Mouse (Mus musculus) hindbrain, embryonic 14.5 days (tissue): ENCODE measurements at regions not wholly inside any gene's neighbourhood (a gene's known extent, or its start where the extent isn't known, plus 50 kb on each side); places are given as distances from the start of the nearest gene placed in this dataset.

Source experiments
- ATAC-seq: fragments of 200-750 bp; cut with Nextera tagmentation; 2 replicates; pipeline ENCODE4 v1.8.0; 2017; ENCODE audit warnings: moderate number of reproducible peaks, mild to moderate bottlenecking, moderate TSS enrichment, moderate library complexity; ENCODE audit not compliant: low FRiP score
- DNase-seq: peaks from one replicate; pipeline ENCODE4 v3.0.0-alpha.2; 2015; ENCODE audit warnings: low spot score
- H3K27ac ChIP-seq: fragments of 300-500 bp; sonication (generic); 2 replicates; pipeline ENCODE4 v1.5.1; 2014; ENCODE audit warnings: mild to moderate bottlenecking, moderate library complexity
- H3K27me3 ChIP-seq: fragments of 300-500 bp; sonication (generic); 2 replicates; pipeline ENCODE4 v1.6.1; 2014; ENCODE audit warnings: mild to moderate bottlenecking, low read length, mixed read lengths; ENCODE audit not compliant: control insufficient read depth, insufficient read depth
- H3K36me3 ChIP-seq: fragments of 300-500 bp; sonication (generic); replicated peaks from 2 replicates; pipeline ENCODE4 v1.6.1; 2014; ENCODE audit not compliant: control insufficient read depth, insufficient read depth
- H3K4me1 ChIP-seq: fragments of 300-500 bp; sonication (generic); replicated peaks from 2 replicates; pipeline ENCODE4 v1.6.1; 2014; ENCODE audit warnings: antibody characterized with exemption, low read length, mixed read lengths; ENCODE audit not compliant: control insufficient read depth, insufficient read depth
- H3K4me2 ChIP-seq: fragments of 300-500 bp; sonication (generic); replicated peaks from 2 replicates; pipeline ENCODE4 v1.6.1; 2014; ENCODE audit warnings: mild to moderate bottlenecking, moderate library complexity
- H3K4me3 ChIP-seq: fragments of 300-500 bp; sonication (generic); replicated peaks from 2 replicates; pipeline ENCODE4 v1.5.1; 2014; ENCODE audit warnings: mild to moderate bottlenecking, low read length
- H3K9ac ChIP-seq: fragments of 300-500 bp; sonication (generic); 2 replicates; pipeline ENCODE4 v1.6.1; 2014
- H3K9me3 ChIP-seq: fragments of 300-500 bp; sonication (generic); 2 replicates; pipeline ENCODE4 v1.6.1; 2016; ENCODE audit warnings: low read length; ENCODE audit not compliant: control insufficient read depth
- WGBS: fragments of 180-500 bp; shearing (Covaris S2); extraction: QIAGEN DNeasy Blood & Tissue Kit; methylation state at CpG from one replicate; pipeline ENCODE4 v1.1.7; 2014; 5-methylcytosine and 5-hydroxymethylcytosine counted together

- Histone ChIP-seq H3K9ac (no peak overlapping the region), H3K4me1 (peaks cover 21% of the 10 kb centered on the region; the same call in 1 of the 2 replicates), H3K27me3 (no peaks in the 10 kb centered on the region; the same call in 1 of the 2 replicates), H3K4me3 (no peak overlapping the region), H3K27ac (no peak overlapping the region), H3K9me3 (no peaks in the 10 kb centered on the region), H3K4me2 (no peak overlapping the region), H3K36me3 (no peaks in the 10 kb centered on the region)
- 19% methylated on average over 5 of the region's 5 CpGs for WGBS
- DNase-seq, result no peak
- no peak for ATAC-seq
Observed at GRCm38 (mm10) chr9:33903991-33904570, 581.6 kb upstream of the Kirrel3 start.

DNA sequence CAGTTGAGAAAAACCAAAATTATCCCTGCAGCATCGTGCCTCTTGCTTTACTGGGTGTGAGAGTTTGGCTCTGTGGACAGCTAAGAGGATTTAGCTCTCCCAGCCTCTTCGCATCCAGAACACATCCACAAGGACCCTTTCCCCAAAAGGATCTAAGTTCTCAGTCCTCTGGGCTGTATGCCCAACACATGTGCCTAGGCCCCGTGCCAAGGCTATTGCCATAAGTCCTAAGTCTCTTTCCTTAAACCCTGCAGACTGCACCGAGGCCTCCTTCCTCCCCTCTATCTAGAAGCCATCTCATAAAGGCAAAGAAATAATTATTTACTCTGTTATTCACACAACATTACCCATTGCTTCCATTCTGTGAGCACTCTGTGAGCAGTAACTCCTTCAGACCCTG lies 570.8 kb upstream of the Kirrel3 start:
- Histone ChIP-seq H3K9me3 (no peaks in the 10 kb centered on the region), H3K4me1 (no peaks in the 10 kb centered on the region), H3K27ac (no peak overlapping the region), H3K4me2 (no peak overlapping the region), H3K27me3 (no peaks in the 10 kb centered on the region), H3K4me3 (no peak overlapping the region), H3K36me3 (no peaks in the 10 kb centered on the region), H3K9ac (no peak overlapping the region)
- ATAC-seq (no peak), DNase-seq (no peak)
- WGBS, result 83% methylated on average over 4 of the region's 4 CpGs

- ATAC-seq (no peak), DNase-seq (no peak)
- Histone ChIP-seq H3K9ac (no peak overlapping the region), H3K27ac (no peak overlapping the region), H3K4me3 (no peak overlapping the region), H3K4me2 (no peak overlapping the region), H3K27me3 (no peaks in the 10 kb centered on the region), H3K36me3 (no peaks in the 10 kb centered on the region), H3K4me1 (no peaks in the 10 kb centered on the region), H3K9me3 (no peaks in the 10 kb centered on the region)
- WGBS, result 65% methylated on average over 4 of the region's 4 CpGs
Observed at GRCm38 (mm10) chr9:33915349-33916056, 570.2 kb upstream of the Kirrel3 start.

- no peaks in the 10 kb centered on the region for H3K9me3 ChIP-seq
- H3K4me2 ChIP-seq, result no peak overlapping the region
- DNase-seq (no peak), ATAC-seq (no peak)
- H3K4me3 ChIP-seq, result no peak overlapping the region
- WGBS, result 87% methylated on average over 4 of the region's 4 CpGs
- no peaks in the 10 kb centered on the region for H3K4me1 ChIP-seq
- no peaks in the 10 kb centered on the region for H3K36me3 ChIP-seq
- no peak overlapping the region for H3K9ac ChIP-seq
- no peaks in the 10 kb centered on the region for H3K27me3 ChIP-seq
- H3K27ac ChIP-seq, result no peak overlapping the region
Observed at GRCm38 (mm10) chr9:33930286-33930685, 555.4 kb upstream of the Kirrel3 start.

GRCm38 (mm10) chr9:33934071-33934470 lies 551.6 kb upstream of the Kirrel3 start:
- ATAC-seq (no peak), DNase-seq (no peak)
- Histone ChIP-seq H3K4me1 (no peaks in the 10 kb centered on the region), H3K9ac (no peak overlapping the region), H3K9me3 (no peaks in the 10 kb centered on the region), H3K4me2 (no peak overlapping the region), H3K27me3 (no peaks in the 10 kb centered on the region), H3K36me3 (no peaks in the 10 kb centered on the region), H3K27ac (no peak overlapping the region), H3K4me3 (no peak overlapping the region)
- WGBS, result 93% methylated on average over 5 of the region's 5 CpGs

GRCm38 (mm10) chr9:33954319-33954718 lies 531.4 kb upstream of the Kirrel3 start:
- H3K9ac ChIP-seq, result no peak overlapping the region
- H3K36me3 ChIP-seq, result no peaks in the 10 kb centered on the region
- no peak overlapping the region for H3K4me2 ChIP-seq
- DNase-seq (no peak), ATAC-seq (no peak)
- no peaks in the 10 kb centered on the region for H3K4me1 ChIP-seq
- no peak overlapping the region for H3K4me3 ChIP-seq
- H3K27me3 ChIP-seq, result no peaks in the 10 kb centered on the region
- H3K9me3 ChIP-seq, result no peaks in the 10 kb centered on the region
- H3K27ac ChIP-seq, result no peak overlapping the region
